Mouse (Mus musculus): Measurements from ENCODE around the gene Cnot6. TPM values are rescaled to one million over a fixed set of nuclear protein-coding genes. Genes with fewer than 3 reads are reported as not detected.

Gene Cnot6
- polyA plus RNA-seq, 1 experiment = 74.3 TPM

GRCm38 (mm10) chr11:49665462-49665861, 47.1 kb downstream of the Cnot6 start:
- TF ChIP-seq CTCF (IDR thresholded peaks at IDR 0.05; ENCODE audit: borderline replicate concordance, extremely low read depth, insufficient read depth, insufficient read length) (no peak), POLR2A (IDR thresholded peaks at IDR 0.05; ENCODE audit: borderline replicate concordance, extremely low read depth, insufficient read depth, insufficient read length, poor library complexity, severe bottlenecking) (no peak)
- DNase-seq (ENCODE audit: low read depth) = no peak

GRCm38 (mm10) chr11:49664262-49665140, 48.0 kb downstream of the Cnot6 start:
- TF ChIP-seq POLR2A (IDR thresholded peaks at IDR 0.05; ENCODE audit: borderline replicate concordance, extremely low read depth, insufficient read depth, insufficient read length, poor library complexity, severe bottlenecking) (no peak), CTCF (IDR thresholded peaks at IDR 0.05; ENCODE audit: borderline replicate concordance, extremely low read depth, insufficient read depth, insufficient read length) (no peak)
- no peak for DNase-seq (ENCODE audit: low read depth)

GRCm38 (mm10) chr11:49663310-49663709, 49.2 kb downstream of the Cnot6 start, which contains the start of gene Scgb3a1:
Gene Scgb3a1 (plus strand): TSS chr11:49663610.
- TF ChIP-seq CTCF (IDR thresholded peaks at IDR 0.05; ENCODE audit: borderline replicate concordance, extremely low read depth, insufficient read depth, insufficient read length) (no peak), POLR2A (IDR thresholded peaks at IDR 0.05; ENCODE audit: borderline replicate concordance, extremely low read depth, insufficient read depth, insufficient read length, poor library complexity, severe bottlenecking) (no peak)
- DNase-seq (ENCODE audit: low read depth) = no peak

GRCm38 (mm10) chr11:49662292-49662780, 50.2 kb downstream of the Cnot6 start:
- no peak for DNase-seq (ENCODE audit: low read depth)
- TF ChIP-seq CTCF (IDR thresholded peaks at IDR 0.05; ENCODE audit: borderline replicate concordance, extremely low read depth, insufficient read depth, insufficient read length) (no peak), POLR2A (IDR thresholded peaks at IDR 0.05; ENCODE audit: borderline replicate concordance, extremely low read depth, insufficient read depth, insufficient read length, poor library complexity, severe bottlenecking) (no peak)

- TF ChIP-seq POLR2A (IDR thresholded peaks at IDR 0.05; ENCODE audit: borderline replicate concordance, extremely low read depth, insufficient read depth, insufficient read length, poor library complexity, severe bottlenecking) = no peak
- no peak for TF ChIP-seq CTCF (IDR thresholded peaks at IDR 0.05; ENCODE audit: borderline replicate concordance, extremely low read depth, insufficient read depth, insufficient read length)
- DNase-seq (ENCODE audit: low read depth) = no peak
These were observed 53.1 kb downstream of the Cnot6 start for GRCm38 (mm10) chr11:49659470-49659799.

GRCm38 (mm10) chr11:49658791-49659469, 53.6 kb downstream of the Cnot6 start:
- no peak for TF ChIP-seq CTCF (IDR thresholded peaks at IDR 0.05; ENCODE audit: borderline replicate concordance, extremely low read depth, insufficient read depth, insufficient read length)
- TF ChIP-seq POLR2A (IDR thresholded peaks at IDR 0.05; ENCODE audit: borderline replicate concordance, extremely low read depth, insufficient read depth, insufficient read length, poor library complexity, severe bottlenecking) = no peak
- no peak for DNase-seq (ENCODE audit: low read depth)

GRCm38 (mm10) chr11:49658065-49658464, 54.5 kb downstream of the Cnot6 start:
- no peak for TF ChIP-seq CTCF (IDR thresholded peaks at IDR 0.05; ENCODE audit: borderline replicate concordance, extremely low read depth, insufficient read depth, insufficient read length)
- TF ChIP-seq POLR2A (IDR thresholded peaks at IDR 0.05; ENCODE audit: borderline replicate concordance, extremely low read depth, insufficient read depth, insufficient read length, poor library complexity, severe bottlenecking) = no peak

GRCm38 (mm10) chr11:49655501-49655900, 57.0 kb downstream of the Cnot6 start:
- no peak for DNase-seq (ENCODE audit: low read depth)
- TF ChIP-seq CTCF (IDR thresholded peaks at IDR 0.05; ENCODE audit: borderline replicate concordance, extremely low read depth, insufficient read depth, insufficient read length) (no peak), POLR2A (IDR thresholded peaks at IDR 0.05; ENCODE audit: borderline replicate concordance, extremely low read depth, insufficient read depth, insufficient read length, poor library complexity, severe bottlenecking) (no peak)

More at GRCm38 (mm10) chr11:49658065-49658464, 54.5 kb downstream of the Cnot6 start:
- no peak for DNase-seq (ENCODE audit: low read depth)

- DNase-seq (ENCODE audit: low read depth) = no peak
- no peak for TF ChIP-seq CTCF (IDR thresholded peaks at IDR 0.05; ENCODE audit: borderline replicate concordance, extremely low read depth, insufficient read depth, insufficient read length)
- no peak for TF ChIP-seq POLR2A (IDR thresholded peaks at IDR 0.05; ENCODE audit: borderline replicate concordance, extremely low read depth, insufficient read depth, insufficient read length, poor library complexity, severe bottlenecking)
These were observed 57.9 kb downstream of the Cnot6 start for GRCm38 (mm10) chr11:49654651-49655050.

- TF ChIP-seq POLR2A (IDR thresholded peaks at IDR 0.05; ENCODE audit: borderline replicate concordance, extremely low read depth, insufficient read depth, insufficient read length, poor library complexity, severe bottlenecking) (no peak), CTCF (IDR thresholded peaks at IDR 0.05; ENCODE audit: borderline replicate concordance, extremely low read depth, insufficient read depth, insufficient read length) (no peak)
- no peak for DNase-seq (ENCODE audit: low read depth)
These were observed 59.5 kb downstream of the Cnot6 start for GRCm38 (mm10) chr11:49653079-49653408.

- TF ChIP-seq POLR2A (IDR thresholded peaks at IDR 0.05; ENCODE audit: borderline replicate concordance, extremely low read depth, insufficient read depth, insufficient read length, poor library complexity, severe bottlenecking) = no peak
- TF ChIP-seq CTCF (IDR thresholded peaks at IDR 0.05; ENCODE audit: borderline replicate concordance, extremely low read depth, insufficient read depth, insufficient read length) = peak; percentile 85
- DNase-seq (ENCODE audit: low read depth) = peak; percentile 85
These were observed 60.0 kb downstream of the Cnot6 start for GRCm38 (mm10) chr11:49652401-49653078.
